In the genomic region with DNA sequence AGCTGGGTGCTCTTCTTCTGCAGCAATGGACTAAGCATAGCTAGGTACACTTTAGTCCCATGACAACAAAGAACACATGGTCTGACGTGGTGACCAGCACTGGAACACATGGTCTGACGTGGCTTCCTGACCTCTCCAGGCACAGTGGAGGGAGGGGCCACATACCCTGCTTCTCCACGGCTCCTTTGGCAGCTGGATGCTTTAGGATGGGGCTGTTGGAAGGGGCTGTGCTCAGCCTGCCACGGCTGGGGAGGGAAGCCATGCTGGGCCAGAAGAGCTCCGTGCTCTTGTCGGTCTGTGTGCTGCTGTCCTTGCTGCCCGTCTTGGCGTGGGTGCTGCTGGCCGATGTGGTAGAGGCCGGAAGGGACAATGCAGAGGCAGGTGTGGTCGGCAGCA, we compare ENCODE assay signal across 14 mouse cellular contexts. TPM values are rescaled to one million over a fixed set of nuclear protein-coding genes. Genes with fewer than 3 reads are reported as not detected.
DNase-seq lines count a peak whose midpoint lies in the region; ATAC-seq lines count a peak whose summit lies in the region.
"Had no signal": no experiment of that assay in that cellular context is flagged by ENCODE, and none has a peak within 500 bp of the region (broad histone marks: within the 10 kb centered on the region; RNA-seq: fewer than 3 reads in every experiment).

No protein-coding gene starts in this region.

- H3K4me3 ChIP-seq in neural tube, embryonic 15.5 days (replicated peaks) = no peak overlapping the region
- no peak overlapping the region for H3K4me3 ChIP-seq in limb, embryonic 11.5 days (ENCODE audit: low read depth, low read length)
- H3K4me3 ChIP-seq: heart, adult 2 months; midbrain, embryonic 10.5 days had no signal

- ATAC-seq in neural tube, embryonic 15.5 days (ENCODE audit: low FRiP score) = no peak
- ATAC-seq in limb, embryonic 11.5 days (ENCODE audit: insufficient number of reproducible peaks, low FRiP score, low TSS enrichment, low read depth) = 0 out of 2 replicates have a peak, but pooled peaks have one; percentile 51
- ATAC-seq: inflammation-experienced regulatory T-cells, adult 6 months had no signal

- DNase-seq in heart, postnatal 10 days = peak; percentile 12 to 15
- no peak for DNase-seq in heart, postnatal 25 days (ENCODE audit: low spot score)
- DNase-seq in neural tube, embryonic 10.5 days (ENCODE audit: extremely low spot score, low spot score) = peak; percentile 23
- DNase-seq in limb, embryonic 11.5 days (ENCODE audit: low spot score) = no peak
- DNase-seq in liver = no peak
- DNase-seq in cerebellum, postnatal 25 days = no peak
- DNase-seq: kidney, postnatal 36 days; spleen, adult 18-20 months had no signal

- 91% methylated on average over 11 of the region's 11 CpGs for whole genome bisulfite sequencing in neural tube, embryonic 15.5 days
- WGBS in limb, embryonic 11.5 days = 61% methylated on average over 11 of the region's 11 CpGs

- H3K4me1 ChIP-seq in neural tube, embryonic 15.5 days = no peaks in the 10 kb centered on the region
- peaks cover 3% of the 10 kb centered on the region; the same call in 1 of the 2 replicates for H3K4me1 ChIP-seq in limb, embryonic 11.5 days (ENCODE audit: control insufficient read depth, insufficient read depth, low read length)

- H3K4me2 ChIP-seq in neural tube, embryonic 15.5 days = no peak overlapping the region
- H3K4me2 ChIP-seq in limb, embryonic 11.5 days (ENCODE audit: low read depth, severe bottlenecking) = no peak overlapping the region
- H3K4me2 ChIP-seq: lung, embryonic 14.5 days had no signal

- no peaks in the 10 kb centered on the region for H3K9me3 ChIP-seq in neural tube, embryonic 15.5 days (replicated peaks)
- H3K9me3 ChIP-seq in limb, embryonic 11.5 days (ENCODE audit: control insufficient read depth, low read length) = no peaks in the 10 kb centered on the region
- H3K9me3 ChIP-seq: midbrain, embryonic 10.5 days had no signal

- no peaks in the 10 kb centered on the region for H3K27me3 ChIP-seq in neural tube, embryonic 15.5 days (replicated peaks)
- no peaks in the 10 kb centered on the region for H3K27me3 ChIP-seq in limb, embryonic 11.5 days (ENCODE audit: control insufficient read depth, insufficient read depth, low read length)

- intact Hi-C loops in heart, postnatal 10 days (cut with DNase I) = no loop called here
- intact Hi-C loops in heart, postnatal 25 days (cut with DNase I) = no loop called here

- H3K36me3 ChIP-seq in neural tube, embryonic 15.5 days = peaks cover 64% of the 10 kb centered on the region
- peaks cover 10% of the 10 kb centered on the region for H3K36me3 ChIP-seq in limb, embryonic 11.5 days (ENCODE audit: control insufficient read depth, insufficient read depth, low read length)

- H3K9ac ChIP-seq in neural tube, embryonic 15.5 days (replicated peaks) = no peak overlapping the region
- H3K9ac ChIP-seq in limb, embryonic 11.5 days (ENCODE audit: low read length) = no peak overlapping the region
- H3K9ac ChIP-seq: lung, embryonic 14.5 days had no signal

- no peak overlapping the region for H3K27ac ChIP-seq in neural tube, embryonic 15.5 days (replicated peaks)
- no peak overlapping the region for H3K27ac ChIP-seq in limb, embryonic 11.5 days (replicated peaks; ENCODE audit: low read depth, low read length)
- H3K27ac ChIP-seq: heart, adult 2 months; midbrain, embryonic 10.5 days had no signal

RNA-seq across cellular contexts. Expression of a gene that starts 47.9 kb away (rescaled TPM):
- total RNA-seq in heart, postnatal 10 days (2021) = 10 to 100 TPM; 79.2 to 80.4 TPM
- 10 to 100 TPM; 60.3 to 69.7 TPM for total RNA-seq in heart, postnatal 25 days (2021)
- polyA plus RNA-seq in neural tube, embryonic 15.5 days (2015; fragmentation: Nextera tagmentation; extraction: Ambion mirVana) = 146 and 154 TPM in 2 replicates
- polyA plus RNA-seq in limb, embryonic 11.5 days (2014; fragmentation: Nextera tagmentation; extraction: Ambion mirVana) = 201 and 203 TPM in 2 replicates

RNA-seq across cellular contexts. Expression of a gene that starts 48.1 kb away (rescaled TPM):
- not detected for total RNA-seq in heart, postnatal 10 days (2021)
- not detected for total RNA-seq in heart, postnatal 25 days (2021)
- 0.82 and 0.95 TPM in 2 replicates for polyA plus RNA-seq in neural tube, embryonic 15.5 days (2015; fragmentation: Nextera tagmentation; extraction: Ambion mirVana)
- polyA plus RNA-seq in limb, embryonic 11.5 days (2014; fragmentation: Nextera tagmentation; extraction: Ambion mirVana) = 0.18 TPM in 1 of 2 replicates, not detected in the other
- total RNA-seq: heart, adult 2 months; heart, postnatal 36 days had no signal
- polyA plus RNA-seq: heart, adult 2 months had no signal

Comparison
In these comparisons a context has a peak if more than half of its experiments do, and no peak if none do; other contexts are left out.
1. DNase-seq: peak in heart, postnatal 10 days (2 of 2) and neural tube, embryonic 10.5 days (single experiment); none in heart, postnatal 25 days (single experiment), limb, embryonic 11.5 days (single experiment), liver (single experiment) and cerebellum, postnatal 25 days (0 of 2).